Mouse (Mus musculus) embryonic fibroblast, embryonic 13.5 days (primary cell): ENCODE results near the gene Zfp697. TPM values are rescaled to one million over a fixed set of nuclear protein-coding genes. Genes with fewer than 3 reads are reported as not detected.
"Not testable (repeated sequence)": the region's sequence is repeated elsewhere in the genome, so short reads cannot be mapped to it uniquely, and the experiment has no call there.

Source experiments
- H3K27ac ChIP-seq: 2 replicates; pipeline ENCODE4 v1.5.1; 2012; ENCODE audit warnings: low read length, control low read depth, inconsistent platforms; ENCODE audit not compliant: insufficient read depth
- H3K4me1 ChIP-seq: 2 replicates; pipeline ENCODE4 v1.6.1; 2011; ENCODE audit warnings: low read length; ENCODE audit not compliant: control insufficient read depth, insufficient read depth
- H3K4me3 ChIP-seq: 2 replicates; pipeline ENCODE4 v1.5.1; 2011; ENCODE audit warnings: mild to moderate bottlenecking, control low read depth, low read length; ENCODE audit not compliant: insufficient read depth
- CTCF ChIP-seq: IDR thresholded peaks from 2 replicates; pipeline ENCODE4 v1.5.1; 2011; ENCODE audit warnings: mild to moderate bottlenecking, control low read depth, low read length, moderate library complexity, borderline replicate concordance; ENCODE audit not compliant: insufficient read depth
- POLR2A ChIP-seq: IDR thresholded peaks from 2 replicates; pipeline ENCODE4 v1.6.1; 2011; ENCODE audit warnings: low read depth, mild to moderate bottlenecking, control low read depth, low read length, moderate library complexity
- polyA plus RNA-seq: library from polyadenylated mRNA; stranded (reverse); fragments of >200 nt; gene quantifications from 2 replicates; pipeline ENCODE4 v1.2.4, GENCODE M21; 2011; ENCODE audit warnings: low read depth; ENCODE audit not compliant: missing spikeins, insufficient read length

Zfp697 gene
- polyA plus RNA-seq, 1 experiment, result 7.6 TPM

GRCm38 (mm10) chr3:98524978-98525377 lies 142.7 kb downstream of the Zfp697 start:
- not testable (repeated sequence) for H3K4me3 ChIP-seq, H3K27ac ChIP-seq, H3K4me1 ChIP-seq

GRCm38 (mm10) chr3:98547641-98548040 lies 165.4 kb downstream of the Zfp697 start:
- H3K4me1 ChIP-seq, H3K27ac ChIP-seq, H3K4me3 ChIP-seq: not testable (repeated sequence)

- not testable (repeated sequence) for H3K27ac ChIP-seq, H3K4me3 ChIP-seq, H3K4me1 ChIP-seq
These were observed 166.2 kb downstream of the Zfp697 start for GRCm38 (mm10) chr3:98548495-98548894.

GRCm38 (mm10) chr3:98550215-98550614 lies 168.0 kb downstream of the Zfp697 start:
- H3K27ac ChIP-seq, H3K4me1 ChIP-seq, H3K4me3 ChIP-seq: not testable (repeated sequence)

GRCm38 (mm10) chr3:98550832-98551231 lies 168.6 kb downstream of the Zfp697 start:
- H3K27ac ChIP-seq, H3K4me3 ChIP-seq, H3K4me1 ChIP-seq: not testable (repeated sequence)

- H3K4me3 ChIP-seq, result not testable (repeated sequence)
These were observed 178.4 kb downstream of the Zfp697 start for GRCm38 (mm10) chr3:98560711-98561110.

GRCm38 (mm10) chr3:98563831-98564230 lies 181.6 kb downstream of the Zfp697 start:
- H3K4me1 ChIP-seq, H3K4me3 ChIP-seq, H3K27ac ChIP-seq: not testable (repeated sequence)

More at GRCm38 (mm10) chr3:98560711-98561110, 178.4 kb downstream of the Zfp697 start:
- H3K4me1 ChIP-seq, H3K27ac ChIP-seq: not testable (repeated sequence)

GRCm38 (mm10) chr3:98564894-98565293 lies 182.6 kb downstream of the Zfp697 start:
- H3K4me1 ChIP-seq, H3K4me3 ChIP-seq, H3K27ac ChIP-seq: not testable (repeated sequence)

- H3K4me1 ChIP-seq, H3K27ac ChIP-seq, H3K4me3 ChIP-seq: not testable (repeated sequence)
These were observed 185.5 kb downstream of the Zfp697 start for GRCm38 (mm10) chr3:98567717-98568116.

GRCm38 (mm10) chr3:98581024-98581423 lies 198.8 kb downstream of the Zfp697 start:
- not testable (repeated sequence) for H3K4me3 ChIP-seq, H3K27ac ChIP-seq, H3K4me1 ChIP-seq

- H3K27ac ChIP-seq, H3K4me3 ChIP-seq, H3K4me1 ChIP-seq: not testable (repeated sequence)
These were observed 199.9 kb downstream of the Zfp697 start for GRCm38 (mm10) chr3:98582202-98582601.

GRCm38 (mm10) chr3:98582622-98583021 lies 200.4 kb downstream of the Zfp697 start:
- H3K4me1 ChIP-seq, H3K27ac ChIP-seq, H3K4me3 ChIP-seq: not testable (repeated sequence)

GRCm38 (mm10) chr3:98587721-98588120 lies 205.5 kb downstream of the Zfp697 start:
- TF ChIP-seq POLR2A, result no peak
- no peak for TF ChIP-seq CTCF
- no peak overlapping the region for H3K27ac ChIP-seq
- no peak overlapping the region for H3K4me3 ChIP-seq

More at GRCm38 (mm10) chr3:98587721-98588120, 205.5 kb downstream of the Zfp697 start:
- no peaks in the 10 kb centered on the region for H3K4me1 ChIP-seq
